Mouse (Mus musculus): ENCODE results near the gene Magi2.

GRCm38 (mm10) chr5:19211665-19212064 lies 15.2 kb upstream of the Magi2 start:
- TF ChIP-seq CTCF (IDR thresholded peaks at IDR 0.05), result no peak
- TF ChIP-seq EP300 (IDR thresholded peaks at IDR 0.05), result no peak

Measured in lung, postnatal 0 days (tissue).